Mouse (Mus musculus): ENCODE results near the gene Gm10577. TPM values are rescaled to one million over a fixed set of nuclear protein-coding genes. Genes with fewer than 3 reads are reported as not detected.

The Gm10577 gene
- polyA plus RNA-seq (2015; fragmentation: Nextera tagmentation; extraction: Ambion mirVana), result not detected in 2 replicates

DNA sequence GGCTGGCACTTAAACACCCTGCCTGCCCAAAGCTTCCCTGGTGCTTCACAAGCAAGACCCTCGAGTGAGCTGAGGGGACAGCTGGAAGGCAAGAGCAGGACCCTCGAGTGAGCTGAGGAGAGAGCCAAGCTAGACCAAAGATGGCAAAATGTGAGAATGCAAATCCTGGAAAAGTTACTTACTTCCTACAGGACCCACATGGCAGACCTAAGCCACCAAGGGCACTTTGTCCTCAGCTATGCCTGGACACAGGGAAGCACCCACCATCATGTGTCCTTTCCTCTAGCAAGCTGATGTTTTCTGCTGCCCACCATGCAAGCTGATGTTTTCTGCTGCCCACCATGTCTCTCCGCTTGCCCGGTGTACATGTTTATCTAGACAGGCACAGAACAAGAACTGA is at the start of gene Gm10577:
Gene Gm10577, minus strand, starts transcription at position 101 of the 400 bp plus-strand sequence.
- no peaks in the 10 kb centered on the region for H3K4me1 ChIP-seq (replicated peaks)
- peaks cover 18% of the 10 kb centered on the region for H3K9me3 ChIP-seq
- 82% methylated on average over 4 of the region's 4 CpGs for WGBS
- no peak for ATAC-seq (ENCODE audit: low read depth)
- H3K27ac ChIP-seq (replicated peaks), result no peak within 1 kb of the TSS
- no peaks in the 10 kb centered on the region for H3K36me3 ChIP-seq
- no peaks in the 10 kb centered on the region for H3K27me3 ChIP-seq
- no peak within 1 kb of the TSS for H3K4me2 ChIP-seq
- H3K9ac ChIP-seq, result no peak within 1 kb of the TSS
- H3K4me3 ChIP-seq, result no peak within 1 kb of the TSS

DNA sequence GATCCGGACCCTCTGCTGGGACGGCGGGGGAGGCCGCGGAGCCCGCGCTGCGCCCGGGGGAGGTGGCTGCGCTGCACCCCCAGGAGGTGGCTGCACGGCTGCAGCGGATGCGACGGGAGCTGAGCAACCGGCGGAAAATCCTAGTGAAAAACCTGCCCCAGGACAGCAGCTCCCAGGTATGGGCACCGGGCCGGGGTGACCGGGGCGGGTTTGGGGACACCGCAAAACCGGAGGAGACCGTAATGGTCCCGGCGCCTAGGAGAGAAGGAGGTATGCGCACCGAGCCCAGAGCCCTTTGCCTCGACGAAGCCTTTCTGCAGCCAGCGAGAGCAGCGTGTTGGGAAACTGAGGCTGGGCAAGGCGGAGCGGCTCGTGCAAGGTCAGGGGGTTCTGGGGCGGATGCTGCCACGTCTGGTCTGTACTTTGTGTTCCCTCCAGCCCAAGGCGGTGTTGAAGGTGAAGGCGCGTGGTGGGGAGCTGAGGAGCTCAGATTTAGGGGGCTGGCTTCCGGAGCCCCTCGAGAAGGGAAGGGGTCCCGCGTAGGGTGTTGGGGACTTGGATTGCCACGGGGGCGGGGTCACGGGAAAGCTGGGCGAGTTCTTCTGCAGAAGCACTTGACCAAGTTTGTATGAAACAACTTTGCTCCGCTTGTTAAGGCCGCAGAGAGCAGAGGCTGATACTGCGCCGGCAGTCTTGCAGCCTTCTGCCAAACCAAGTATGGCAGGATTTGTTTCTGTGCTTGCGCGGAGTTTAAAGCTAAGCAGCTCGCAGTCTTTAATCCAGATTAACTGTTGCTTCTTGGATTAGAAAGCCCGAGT is 48.9 kb upstream of the Gm10577 start:
- ATAC-seq (ENCODE audit: low read depth), result peak; percentile 85
- H3K9me3 ChIP-seq, result no peaks in the 10 kb centered on the region
- peak overlapping the region; percentile 82 for H3K9ac ChIP-seq
- H3K27me3 ChIP-seq, result no peaks in the 10 kb centered on the region; the same call in 1 of the 2 replicates
- H3K36me3 ChIP-seq, result no peaks in the 10 kb centered on the region
- H3K4me2 ChIP-seq, result peak overlapping the region; percentile 92
- peak overlapping the region; percentile 77 for H3K4me3 ChIP-seq
- under 1% methylated on average over 55 of the region's 55 CpGs for WGBS
- H3K4me1 ChIP-seq (replicated peaks), result peaks cover 11% of the 10 kb centered on the region
- no peak overlapping the region; the same call in 1 of the 2 replicates for H3K27ac ChIP-seq (replicated peaks)

DNA sequence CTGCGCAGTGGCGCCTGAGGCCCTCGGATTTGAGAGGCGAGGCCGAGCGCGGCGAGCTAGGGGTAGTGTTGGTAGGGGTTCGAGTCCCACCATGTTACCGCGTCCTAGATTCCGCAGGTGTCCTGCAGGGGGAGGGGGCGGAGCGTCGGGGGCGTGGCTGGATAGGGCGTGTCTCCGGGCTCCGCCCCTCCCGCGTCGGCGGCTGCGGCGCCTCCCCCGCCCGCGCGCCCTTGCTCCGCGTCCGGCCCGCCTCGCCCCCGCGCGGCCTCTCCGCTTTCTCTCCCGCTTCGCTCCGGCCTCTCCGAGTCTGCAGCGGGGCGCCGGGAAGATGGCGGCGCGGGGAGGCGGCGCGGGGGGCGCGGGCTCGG is 48.3 kb upstream of the Gm10577 start, which contains the start of gene Raver2:
Gene Raver2, plus strand, starts transcription at position 198 of the 368 bp plus-strand sequence.
- 1% methylated on average over 39 of the region's 54 CpGs for WGBS
- Histone ChIP-seq H3K9ac (peak within 1 kb of the TSS; percentile 82), H3K36me3 (no peaks in the 10 kb centered on the region), H3K9me3 (no peaks in the 10 kb centered on the region), H3K27ac (replicated peaks) (no peak within 1 kb of the TSS; the same call in 1 of the 2 replicates), H3K4me3 (peak within 1 kb of the TSS; percentile 77), H3K27me3 (no peaks in the 10 kb centered on the region; the same call in 1 of the 2 replicates), H3K4me2 (peak within 1 kb of the TSS; percentile 92), H3K4me1 (replicated peaks) (peaks cover 11% of the 10 kb centered on the region)
- peak; percentile 83 for ATAC-seq (ENCODE audit: low read depth)

DNA sequence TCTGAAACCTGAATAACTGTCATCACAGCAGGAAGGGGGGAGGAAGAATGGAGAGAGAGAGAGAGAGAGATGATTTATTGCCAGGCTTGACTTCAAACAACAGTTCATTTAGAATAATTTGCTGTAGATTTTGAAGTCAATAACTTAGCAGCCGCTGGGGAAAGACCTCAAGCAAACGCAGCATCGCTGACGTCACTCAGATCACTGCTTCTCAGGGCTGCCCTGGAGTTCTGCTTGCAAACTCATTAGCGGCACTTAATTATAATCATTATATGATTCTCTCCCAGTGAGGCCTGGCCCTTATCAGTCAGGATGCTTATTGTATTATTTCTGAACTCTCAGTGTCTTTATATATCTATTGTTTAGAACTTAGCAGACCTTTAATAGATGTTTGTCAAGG is 45.9 kb upstream of the Gm10577 start:
- H3K27me3 ChIP-seq, result no peaks in the 10 kb centered on the region
- ATAC-seq (ENCODE audit: low read depth), result no peak
- no peak overlapping the region for H3K4me3 ChIP-seq
- H3K4me1 ChIP-seq (replicated peaks), result peaks cover 11% of the 10 kb centered on the region
- H3K36me3 ChIP-seq, result no peaks in the 10 kb centered on the region
- WGBS, result 39% methylated on average over 5 of the region's 5 CpGs
- no peak overlapping the region for H3K27ac ChIP-seq (replicated peaks)
- no peak overlapping the region for H3K4me2 ChIP-seq
- H3K9me3 ChIP-seq, result no peaks in the 10 kb centered on the region; the same call in 1 of the 2 replicates
- H3K9ac ChIP-seq, result no peak overlapping the region

DNA sequence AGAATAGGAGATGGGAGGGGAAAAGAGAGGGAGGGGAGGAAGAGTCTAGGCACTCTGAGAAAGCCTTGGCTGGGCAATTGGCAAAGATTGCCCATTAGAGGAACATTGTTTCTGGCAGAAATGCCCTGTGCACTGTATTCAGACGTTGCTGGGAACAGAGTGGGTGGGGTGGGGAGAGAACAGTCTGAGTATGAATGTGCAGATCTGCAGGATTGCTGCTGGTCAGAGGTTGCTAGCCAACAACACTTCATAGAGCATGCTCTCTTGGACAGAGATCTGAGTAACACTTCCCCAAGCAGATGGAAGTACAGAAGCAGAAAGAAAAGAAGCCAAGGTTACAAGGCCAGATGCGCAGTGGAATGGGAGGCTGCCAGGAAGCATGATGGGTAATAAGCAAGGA is 41.6 kb upstream of the Gm10577 start:
- ATAC-seq (ENCODE audit: low read depth), result no peak
- Histone ChIP-seq H3K27ac (replicated peaks) (no peak overlapping the region), H3K36me3 (no peaks in the 10 kb centered on the region), H3K27me3 (no peaks in the 10 kb centered on the region), H3K4me3 (no peak overlapping the region), H3K4me1 (replicated peaks) (no peaks in the 10 kb centered on the region), H3K4me2 (no peak overlapping the region), H3K9me3 (no peaks in the 10 kb centered on the region; the same call in 1 of the 2 replicates), H3K9ac (no peak overlapping the region)
- WGBS, result 82% methylated on average over 2 of the region's 2 CpGs

DNA sequence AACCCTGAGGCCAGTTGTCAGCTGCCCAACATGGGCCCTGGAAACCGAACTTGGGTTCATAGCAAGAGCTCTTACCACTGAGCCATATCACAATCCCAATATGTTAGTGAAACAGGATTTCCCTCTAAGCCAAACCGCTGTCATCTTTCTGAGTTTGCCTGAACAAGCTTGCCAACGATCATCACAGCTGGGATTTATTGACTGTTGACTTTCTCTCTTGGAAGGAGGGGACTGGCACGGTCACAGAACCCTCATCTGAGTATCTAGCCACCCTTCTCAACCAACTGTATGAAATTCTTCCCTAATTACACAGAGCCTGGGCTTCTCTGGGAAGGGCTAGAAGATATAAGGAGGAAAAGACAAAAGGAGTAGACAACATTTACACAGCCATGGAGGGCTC is 26.1 kb upstream of the Gm10577 start:
- H3K27ac ChIP-seq (replicated peaks), result no peak overlapping the region
- no peak overlapping the region for H3K4me3 ChIP-seq
- no peaks in the 10 kb centered on the region for H3K36me3 ChIP-seq
- H3K4me2 ChIP-seq, result no peak overlapping the region
- no peaks in the 10 kb centered on the region for H3K9me3 ChIP-seq
- no peak for ATAC-seq (ENCODE audit: low read depth)
- no peak overlapping the region for H3K9ac ChIP-seq
- H3K4me1 ChIP-seq (replicated peaks), result no peaks in the 10 kb centered on the region
- H3K27me3 ChIP-seq, result no peaks in the 10 kb centered on the region
- 81% methylated on average over 4 of the region's 4 CpGs for WGBS

DNA sequence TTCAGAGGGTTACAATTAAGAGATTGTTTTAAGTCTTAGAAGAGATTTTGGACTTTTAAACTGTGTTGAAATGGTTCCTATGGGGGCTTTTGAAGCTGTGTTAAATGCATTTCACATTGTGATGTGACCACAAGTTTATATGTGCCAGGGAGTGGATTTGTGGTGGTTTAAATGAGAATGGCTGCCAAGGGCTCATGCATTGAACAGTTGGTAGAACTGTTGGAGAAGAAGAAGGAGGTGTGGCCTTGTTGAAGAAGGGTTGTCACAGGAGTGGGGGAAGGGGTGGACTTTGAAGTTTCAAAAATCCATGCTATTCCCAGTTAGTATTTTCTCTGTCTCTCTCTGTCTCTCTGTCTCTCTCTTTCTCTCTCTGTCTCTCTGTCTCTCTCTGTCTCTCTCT is 23.7 kb upstream of the Gm10577 start:
- no peaks in the 10 kb centered on the region for H3K27me3 ChIP-seq
- H3K9me3 ChIP-seq, result no peaks in the 10 kb centered on the region
- no peak overlapping the region for H3K4me3 ChIP-seq
- no peak overlapping the region for H3K4me2 ChIP-seq
- no peak for ATAC-seq (ENCODE audit: low read depth)
- H3K27ac ChIP-seq (replicated peaks), result no peak overlapping the region
- no peaks in the 10 kb centered on the region for H3K4me1 ChIP-seq (replicated peaks)
- no peak overlapping the region for H3K9ac ChIP-seq
- H3K36me3 ChIP-seq, result no peaks in the 10 kb centered on the region

DNA sequence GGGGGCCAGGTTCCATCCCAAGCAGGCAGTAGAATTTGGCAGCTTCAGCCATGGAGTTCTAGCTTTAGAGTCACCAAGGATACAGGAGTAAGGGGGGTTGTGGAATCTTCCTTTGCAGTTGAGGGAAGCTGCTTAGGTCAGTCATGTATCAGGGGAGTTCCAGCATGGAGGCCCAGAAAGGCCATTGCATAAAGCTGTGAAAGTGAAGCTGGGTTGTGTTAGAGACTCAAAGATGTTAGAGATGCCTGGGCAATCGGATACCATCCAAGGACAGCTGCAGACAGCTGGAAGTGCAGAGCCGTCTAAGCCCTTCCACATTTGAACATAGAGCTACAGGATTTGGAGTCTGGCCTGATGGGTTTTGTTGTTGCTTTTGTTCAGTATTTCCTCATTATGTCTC is 23.2 kb upstream of the Gm10577 start:
- 87% methylated on average over 2 of the region's 2 CpGs for WGBS
- no peaks in the 10 kb centered on the region for H3K36me3 ChIP-seq
- no peak overlapping the region for H3K4me3 ChIP-seq
- H3K9ac ChIP-seq, result no peak overlapping the region
- H3K4me2 ChIP-seq, result no peak overlapping the region
- ATAC-seq (ENCODE audit: low read depth), result no peak
- H3K9me3 ChIP-seq, result no peaks in the 10 kb centered on the region
- H3K27ac ChIP-seq (replicated peaks), result no peak overlapping the region
- no peaks in the 10 kb centered on the region for H3K4me1 ChIP-seq (replicated peaks)
- no peaks in the 10 kb centered on the region for H3K27me3 ChIP-seq

DNA sequence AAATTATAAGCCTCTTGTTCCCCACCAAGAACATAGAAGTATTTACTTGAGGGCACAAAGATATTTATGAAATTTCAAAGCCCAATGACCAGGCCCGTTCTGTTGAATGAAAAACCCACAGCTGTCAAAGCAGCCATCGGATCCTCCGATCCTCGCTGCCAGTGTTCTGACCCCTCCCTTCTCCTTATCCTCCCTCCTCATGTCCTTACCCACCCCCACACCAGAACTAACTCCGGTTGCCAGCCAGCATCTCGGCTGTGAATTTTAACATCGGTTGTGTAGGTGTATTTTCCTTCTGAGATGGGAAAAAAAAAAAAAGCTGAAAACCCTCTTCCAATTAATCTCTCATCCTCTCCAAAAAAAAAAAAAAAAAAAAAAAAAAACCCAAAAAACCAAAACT is 16.7 kb upstream of the Gm10577 start:
- Histone ChIP-seq H3K27ac (replicated peaks) (no peak overlapping the region), H3K9me3 (no peaks in the 10 kb centered on the region), H3K9ac (no peak overlapping the region), H3K4me1 (replicated peaks) (no peaks in the 10 kb centered on the region), H3K36me3 (no peaks in the 10 kb centered on the region), H3K4me3 (no peak overlapping the region), H3K4me2 (no peak overlapping the region), H3K27me3 (no peaks in the 10 kb centered on the region)
- ATAC-seq (ENCODE audit: low read depth), result no peak
- WGBS, result 67% methylated on average over 7 of the region's 7 CpGs

DNA sequence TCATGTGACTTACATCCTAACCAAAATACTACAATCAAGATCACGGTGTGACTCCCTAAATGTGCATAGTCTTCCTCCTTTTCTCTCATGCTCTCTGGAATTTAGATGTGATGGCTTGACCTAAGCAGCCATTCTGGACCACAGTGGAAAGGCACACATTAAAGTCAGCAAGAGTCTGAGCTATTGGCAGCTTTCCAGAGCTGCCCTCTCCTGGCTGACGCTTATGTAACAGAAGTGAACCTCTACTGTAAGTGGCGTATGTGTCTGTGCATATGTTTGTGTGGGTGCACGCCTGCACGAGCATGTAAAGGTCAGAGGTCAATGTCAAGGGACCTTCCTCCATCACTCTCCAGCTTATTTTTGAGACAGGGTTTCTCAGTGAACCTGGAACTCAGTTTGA is 14.6 kb upstream of the Gm10577 start:
- Histone ChIP-seq H3K4me1 (replicated peaks) (no peaks in the 10 kb centered on the region), H3K9ac (no peak overlapping the region), H3K27ac (replicated peaks) (no peak overlapping the region), H3K9me3 (no peaks in the 10 kb centered on the region), H3K27me3 (no peaks in the 10 kb centered on the region), H3K4me2 (no peak overlapping the region), H3K36me3 (no peaks in the 10 kb centered on the region), H3K4me3 (no peak overlapping the region)
- no peak for ATAC-seq (ENCODE audit: low read depth)
- 81% methylated on average over 5 of the region's 5 CpGs for WGBS

DNA sequence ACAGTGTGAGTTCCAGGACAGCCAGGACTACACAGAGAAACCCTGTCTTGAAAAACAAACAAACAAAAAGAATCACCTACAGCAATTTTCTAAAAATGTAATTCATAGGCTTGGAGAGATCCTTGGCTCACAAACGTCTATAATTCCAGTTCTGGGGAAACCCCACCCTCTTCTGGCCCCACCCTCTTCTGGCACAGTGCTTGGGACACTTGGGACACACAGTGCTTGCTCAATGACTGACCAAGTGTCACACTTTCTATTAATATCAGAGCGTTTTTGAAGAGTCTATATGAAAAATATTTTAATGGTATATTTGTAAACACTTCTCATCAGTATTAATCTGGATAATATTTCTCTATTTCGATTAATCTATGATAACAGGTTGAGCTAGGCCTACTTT is 12.6 kb upstream of the Gm10577 start:
- Histone ChIP-seq H3K9me3 (no peaks in the 10 kb centered on the region), H3K4me3 (no peak overlapping the region), H3K4me2 (no peak overlapping the region), H3K27ac (replicated peaks) (no peak overlapping the region), H3K36me3 (no peaks in the 10 kb centered on the region), H3K4me1 (replicated peaks) (no peaks in the 10 kb centered on the region), H3K9ac (no peak overlapping the region), H3K27me3 (no peaks in the 10 kb centered on the region)
- 83% methylated on average over 3 of the region's 3 CpGs for WGBS
- no peak for ATAC-seq (ENCODE audit: low read depth)

DNA sequence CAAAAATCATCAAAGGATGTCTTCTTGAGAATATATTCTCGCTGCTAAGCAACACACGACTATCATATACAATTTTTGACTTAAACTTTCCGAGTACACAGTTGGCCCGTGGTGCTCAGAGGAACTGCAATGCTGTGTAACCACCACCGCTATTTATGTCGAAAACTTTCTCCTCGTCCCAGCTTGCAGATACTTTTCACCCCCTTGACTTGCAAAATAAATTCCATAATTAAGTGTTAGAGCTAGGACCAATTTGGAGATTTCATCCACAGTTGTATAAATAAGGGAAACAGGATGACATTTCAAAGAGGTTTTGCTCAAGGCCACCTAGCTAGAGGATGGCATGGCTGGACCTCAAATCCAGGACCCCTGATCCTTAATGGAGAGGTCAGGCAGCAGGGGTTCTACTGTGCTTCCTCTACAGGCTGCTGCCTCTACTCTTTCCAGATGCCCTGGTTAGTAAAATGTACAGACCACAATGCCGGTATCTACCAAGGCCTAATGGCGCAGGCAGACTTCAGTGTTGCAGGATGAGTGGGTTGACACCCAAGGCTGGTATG is 7.4 kb upstream of the Gm10577 start:
- no peaks in the 10 kb centered on the region for H3K4me1 ChIP-seq (replicated peaks)
- no peak for ATAC-seq (ENCODE audit: low read depth)
- no peak overlapping the region for H3K4me2 ChIP-seq
- H3K4me3 ChIP-seq, result no peak overlapping the region
- H3K36me3 ChIP-seq, result no peaks in the 10 kb centered on the region
- no peak overlapping the region for H3K9ac ChIP-seq
- no peak overlapping the region for H3K27ac ChIP-seq (replicated peaks)
- WGBS, result 90% methylated on average over 9 of the region's 9 CpGs
- H3K9me3 ChIP-seq, result peaks cover 6% of the 10 kb centered on the region
- H3K27me3 ChIP-seq, result no peaks in the 10 kb centered on the region

Measured in neural tube, embryonic 13.5 days (tissue).